Mouse (Mus musculus): ENCODE results near the gene Elk4. TPM values are rescaled to one million over a fixed set of nuclear protein-coding genes. Genes with fewer than 3 reads are reported as not detected.

Elk4 gene
- polyA plus RNA-seq, 1 experiment from 2014 or later: 12.0 TPM

- no peak for DNase-seq (ENCODE audit: low spot score)
- H3K4me1 ChIP-seq: no peaks in the 10 kb centered on the region
- H3K9me3 ChIP-seq: no peaks in the 10 kb centered on the region
- no peak overlapping the region for H3K27ac ChIP-seq (replicated peaks)
- H3K36me3 ChIP-seq (replicated peaks): peaks cover 91% of the 10 kb centered on the region
- whole genome bisulfite sequencing: 94% methylated on average over 9 of the region's 9 CpGs
- H3K4me3 ChIP-seq: no peak overlapping the region
- no peaks in the 10 kb centered on the region for H3K27me3 ChIP-seq (replicated peaks; ENCODE audit: low read depth, poor library complexity, severe bottlenecking)
Observed at GRCm38 (mm10) chr1:132028413-132028812, 21.0 kb downstream of the Elk4 start.

GRCm38 (mm10) chr1:132030574-132030973 is 23.2 kb downstream of the Elk4 start:
- WGBS: 73% methylated on average over 2 of the region's 2 CpGs
- no peak for DNase-seq (ENCODE audit: low spot score)
- Histone ChIP-seq H3K36me3 (replicated peaks) (peaks cover 88% of the 10 kb centered on the region), H3K27me3 (replicated peaks; ENCODE audit: low read depth, poor library complexity, severe bottlenecking) (no peaks in the 10 kb centered on the region), H3K4me1 (no peaks in the 10 kb centered on the region), H3K4me3 (no peak overlapping the region), H3K9me3 (no peaks in the 10 kb centered on the region), H3K27ac (replicated peaks) (no peak overlapping the region)

- Histone ChIP-seq H3K4me1 (no peaks in the 10 kb centered on the region), H3K9me3 (no peaks in the 10 kb centered on the region), H3K27me3 (replicated peaks; ENCODE audit: low read depth, poor library complexity, severe bottlenecking) (no peaks in the 10 kb centered on the region), H3K36me3 (replicated peaks) (peaks cover 75% of the 10 kb centered on the region), H3K4me3 (no peak overlapping the region), H3K27ac (replicated peaks) (no peak overlapping the region)
- WGBS: 91% methylated on average over 7 of the region's 7 CpGs
- DNase-seq (ENCODE audit: low spot score): no peak
Observed at GRCm38 (mm10) chr1:132032172-132032571, 24.8 kb downstream of the Elk4 start.

- 87% methylated on average over 3 of the region's 3 CpGs for WGBS
- Histone ChIP-seq H3K9me3 (no peaks in the 10 kb centered on the region), H3K27me3 (replicated peaks; ENCODE audit: low read depth, poor library complexity, severe bottlenecking) (no peaks in the 10 kb centered on the region), H3K36me3 (replicated peaks) (peaks cover 25% of the 10 kb centered on the region), H3K4me1 (no peaks in the 10 kb centered on the region), H3K4me3 (no peak overlapping the region), H3K27ac (replicated peaks) (no peak overlapping the region)
- no peak for DNase-seq (ENCODE audit: low spot score)
Observed at GRCm38 (mm10) chr1:132037746-132038145, 30.3 kb downstream of the Elk4 start.

DNA sequence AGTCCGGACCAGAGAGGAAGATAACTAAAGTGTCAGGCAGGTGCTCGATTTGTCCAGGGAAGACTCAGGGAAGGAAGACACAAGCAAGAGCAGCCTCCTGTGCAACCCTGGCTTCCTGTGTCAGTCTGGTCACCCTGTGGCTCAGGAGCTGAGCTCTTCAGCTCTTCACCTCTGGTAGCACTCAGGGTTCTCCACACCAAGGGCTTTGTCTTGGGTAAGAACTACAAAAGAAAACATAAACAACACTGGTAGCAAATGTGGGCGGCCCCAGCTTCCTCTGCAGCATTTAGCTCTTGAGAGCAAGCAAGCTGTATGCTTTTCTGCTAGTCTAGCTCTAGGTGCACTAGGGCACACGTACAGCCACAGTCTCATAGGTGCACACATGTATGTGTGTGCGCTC is 31.3 kb downstream of the Elk4 start:
- peaks cover 15% of the 10 kb centered on the region for H3K36me3 ChIP-seq (replicated peaks)
- no peaks in the 10 kb centered on the region for H3K27me3 ChIP-seq (replicated peaks; ENCODE audit: low read depth, poor library complexity, severe bottlenecking)
- no peaks in the 10 kb centered on the region for H3K4me1 ChIP-seq
- DNase-seq (ENCODE audit: low spot score): no peak
- 86% methylated on average over 5 of the region's 5 CpGs for WGBS
- H3K4me3 ChIP-seq: no peak overlapping the region
- H3K9me3 ChIP-seq: no peaks in the 10 kb centered on the region
- H3K27ac ChIP-seq (replicated peaks): no peak overlapping the region

DNA sequence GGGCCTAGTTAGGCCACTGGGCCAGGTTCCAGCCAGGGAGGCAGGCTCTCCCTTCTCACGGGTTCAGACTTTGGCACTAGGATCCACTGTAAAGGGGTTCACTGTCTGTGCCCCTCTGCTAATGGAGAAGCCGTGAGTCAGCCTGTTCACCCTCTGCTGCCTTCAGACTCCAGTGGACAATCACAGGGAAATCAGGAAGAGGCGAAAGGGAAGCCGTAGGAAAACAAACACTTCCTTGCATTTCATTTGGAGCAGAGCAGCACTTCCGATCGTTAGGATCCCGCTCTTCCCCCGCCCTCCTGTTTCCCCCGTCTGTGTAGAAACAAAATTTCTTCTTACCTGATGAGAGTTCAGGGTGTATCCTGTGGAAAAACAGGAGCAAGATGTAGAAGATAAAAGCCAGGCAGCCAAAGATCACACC is 32.8 kb downstream of the Elk4 start:
- no peak for DNase-seq (ENCODE audit: low spot score)
- no peaks in the 10 kb centered on the region for H3K27me3 ChIP-seq (replicated peaks; ENCODE audit: low read depth, poor library complexity, severe bottlenecking)
- H3K4me3 ChIP-seq: no peak overlapping the region
- H3K27ac ChIP-seq (replicated peaks): 0 out of 2 replicates have a peak overlapping the region, but pooled peaks have one; percentile 0
- H3K36me3 ChIP-seq (replicated peaks): peaks cover under 1% of the 10 kb centered on the region; the same call in 1 of the 2 replicates
- no peaks in the 10 kb centered on the region for H3K9me3 ChIP-seq
- H3K4me1 ChIP-seq: no peaks in the 10 kb centered on the region
- WGBS: 69% methylated on average over 9 of the region's 9 CpGs

DNA sequence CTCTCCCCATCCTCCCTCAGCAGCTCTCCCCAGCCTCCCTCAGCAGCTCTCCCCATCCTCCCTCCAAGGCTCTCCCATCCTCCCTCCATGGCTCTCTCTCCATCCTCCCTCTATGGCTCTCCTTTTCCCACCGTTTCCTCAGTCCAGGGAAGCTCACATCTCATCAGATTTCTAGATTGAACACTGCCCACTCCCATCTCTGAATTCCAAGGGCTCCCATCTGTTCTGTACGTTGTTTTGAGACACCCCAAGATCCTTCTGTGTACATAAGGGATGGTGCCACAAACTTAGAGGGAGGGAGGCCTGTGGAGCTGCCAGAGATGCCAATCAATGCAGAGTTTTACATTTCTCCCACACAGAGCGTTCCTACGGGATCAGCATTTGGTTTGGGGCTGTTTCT is 36.4 kb downstream of the Elk4 start:
- Histone ChIP-seq H3K36me3 (replicated peaks) (no peaks in the 10 kb centered on the region), H3K27ac (replicated peaks) (no peak overlapping the region), H3K4me3 (no peak overlapping the region), H3K9me3 (no peaks in the 10 kb centered on the region), H3K4me1 (no peaks in the 10 kb centered on the region), H3K27me3 (replicated peaks; ENCODE audit: low read depth, poor library complexity, severe bottlenecking) (no peaks in the 10 kb centered on the region)
- DNase-seq (ENCODE audit: low spot score): no peak
- WGBS: 72% methylated on average over 4 of the region's 4 CpGs

DNA sequence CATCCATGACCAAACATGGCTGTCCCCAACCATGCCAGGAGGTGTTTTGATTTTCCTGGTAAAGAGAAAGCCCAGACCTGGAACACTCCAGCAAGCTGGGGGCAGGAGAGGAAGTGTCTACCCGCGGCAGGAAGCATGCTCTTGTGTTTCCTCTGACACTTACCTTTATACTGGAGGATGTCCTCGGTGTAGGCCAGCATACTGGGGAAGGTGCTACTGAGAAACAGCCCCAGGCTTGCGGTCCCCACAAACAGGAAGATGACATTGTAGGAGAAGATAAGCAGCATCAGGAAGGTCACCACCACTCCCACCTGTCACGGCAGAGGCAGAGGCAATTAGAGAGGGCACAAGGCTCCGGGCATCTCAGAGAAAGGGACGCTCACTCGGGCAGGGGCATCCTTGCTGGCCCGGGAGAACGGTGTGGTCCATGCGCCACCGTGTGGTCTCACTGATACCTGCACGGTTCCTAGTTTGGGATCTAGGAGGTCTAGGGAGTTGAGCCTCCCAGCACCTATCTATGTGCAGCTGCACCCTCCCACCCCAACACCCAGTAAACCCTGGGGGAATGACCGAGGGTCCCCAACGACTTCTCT is 38.8 kb downstream of the Elk4 start:
- Histone ChIP-seq H3K27me3 (replicated peaks; ENCODE audit: low read depth, poor library complexity, severe bottlenecking) (no peaks in the 10 kb centered on the region), H3K4me1 (no peaks in the 10 kb centered on the region), H3K27ac (replicated peaks) (no peak overlapping the region), H3K9me3 (no peaks in the 10 kb centered on the region), H3K36me3 (replicated peaks) (no peaks in the 10 kb centered on the region), H3K4me3 (no peak overlapping the region)
- DNase-seq (ENCODE audit: low spot score): peak; percentile 71
- WGBS: 26% methylated on average over 15 of the region's 15 CpGs

- Histone ChIP-seq H3K9me3 (no peaks in the 10 kb centered on the region), H3K27me3 (replicated peaks; ENCODE audit: low read depth, poor library complexity, severe bottlenecking) (no peaks in the 10 kb centered on the region), H3K4me1 (no peaks in the 10 kb centered on the region), H3K27ac (replicated peaks) (no peak overlapping the region), H3K4me3 (no peak overlapping the region), H3K36me3 (replicated peaks) (no peaks in the 10 kb centered on the region)
- WGBS: 83% methylated on average over 3 of the region's 3 CpGs
- no peak for DNase-seq (ENCODE audit: low spot score)
Observed at GRCm38 (mm10) chr1:132051746-132052145, 44.3 kb downstream of the Elk4 start.

DNA sequence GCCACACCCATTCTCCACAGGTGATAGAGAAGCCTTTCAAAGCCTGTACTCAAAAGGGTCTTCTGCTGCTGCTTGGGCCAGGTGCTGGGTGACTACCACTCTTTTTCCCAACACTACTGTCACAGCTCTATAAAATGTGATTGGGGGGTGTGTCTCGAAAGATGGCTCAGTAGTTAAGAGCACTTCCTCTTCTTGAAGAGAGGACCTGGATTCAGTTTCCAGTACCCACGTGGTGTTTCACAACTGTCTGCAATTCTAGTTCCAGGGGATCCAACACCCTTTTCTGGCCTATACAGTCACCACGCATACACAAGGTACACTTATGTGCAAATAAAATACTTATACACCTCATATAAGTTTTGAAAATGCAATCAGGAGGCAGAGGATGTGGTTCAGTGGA is 47.0 kb downstream of the Elk4 start:
- Histone ChIP-seq H3K27ac (replicated peaks) (no peak overlapping the region), H3K27me3 (replicated peaks; ENCODE audit: low read depth, poor library complexity, severe bottlenecking) (no peaks in the 10 kb centered on the region), H3K4me1 (no peaks in the 10 kb centered on the region), H3K4me3 (no peak overlapping the region), H3K36me3 (replicated peaks) (no peaks in the 10 kb centered on the region), H3K9me3 (no peaks in the 10 kb centered on the region)
- WGBS: 85% methylated on average over 3 of the region's 3 CpGs
- no peak for DNase-seq (ENCODE audit: low spot score)

DNA sequence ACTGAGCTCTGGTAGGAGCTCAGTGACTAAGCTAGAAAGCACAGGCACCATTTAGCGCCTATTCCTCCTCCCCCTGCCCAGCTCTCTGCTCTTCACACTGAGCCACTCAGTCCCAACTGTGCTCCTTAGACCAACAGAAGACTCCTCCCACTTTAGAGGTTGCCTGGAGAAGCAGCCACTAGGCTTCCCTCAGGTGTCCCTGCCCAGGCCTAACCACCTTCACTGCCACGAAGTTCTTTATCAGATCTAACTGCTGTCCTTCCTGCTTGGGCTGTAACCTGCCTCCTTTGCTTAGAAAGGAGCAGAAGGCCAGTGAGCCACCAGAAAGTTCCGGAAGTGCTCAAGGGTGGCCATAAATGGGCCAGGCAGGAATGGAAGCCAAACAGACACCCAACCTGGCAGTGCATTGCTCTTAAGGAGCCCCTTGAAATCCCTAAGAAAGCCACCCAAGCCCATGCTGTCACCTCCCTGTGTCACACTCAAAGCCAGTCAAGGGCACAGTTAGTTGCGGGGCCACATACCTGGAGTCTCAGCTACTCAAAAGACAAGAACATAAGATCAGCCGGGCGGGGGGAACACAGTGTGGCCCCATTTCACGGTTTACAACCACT is 47.8 kb downstream of the Elk4 start:
- Histone ChIP-seq H3K9me3 (no peaks in the 10 kb centered on the region), H3K4me1 (no peaks in the 10 kb centered on the region), H3K27ac (replicated peaks) (no peak overlapping the region), H3K36me3 (replicated peaks) (no peaks in the 10 kb centered on the region), H3K27me3 (replicated peaks; ENCODE audit: low read depth, poor library complexity, severe bottlenecking) (no peaks in the 10 kb centered on the region), H3K4me3 (no peak overlapping the region)
- DNase-seq (ENCODE audit: low spot score): no peak
- 85% methylated on average over 7 of the region's 7 CpGs for WGBS

DNA sequence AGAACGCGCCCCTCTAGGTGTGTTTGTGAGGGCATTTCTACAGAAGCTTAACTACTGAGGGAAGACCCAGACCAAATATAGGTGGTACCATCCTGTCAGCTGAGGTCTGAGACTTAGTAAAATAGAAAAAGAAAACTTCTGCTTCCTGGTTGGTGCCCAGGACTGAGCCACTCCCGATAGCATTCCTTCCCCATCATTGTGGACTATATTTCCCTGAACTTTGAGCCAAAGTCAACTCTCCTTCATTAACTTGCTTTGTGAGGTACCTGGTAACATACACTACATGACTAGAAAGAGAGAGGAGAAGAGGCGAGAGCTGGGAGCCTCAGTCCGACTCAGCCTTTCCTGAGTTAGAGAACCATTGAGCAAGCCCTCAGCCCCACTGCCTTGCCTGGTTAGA is 51.2 kb downstream of the Elk4 start:
- Histone ChIP-seq H3K4me1 (no peaks in the 10 kb centered on the region), H3K27ac (replicated peaks) (no peak overlapping the region), H3K4me3 (no peak overlapping the region), H3K9me3 (no peaks in the 10 kb centered on the region), H3K36me3 (replicated peaks) (no peaks in the 10 kb centered on the region), H3K27me3 (replicated peaks; ENCODE audit: low read depth, poor library complexity, severe bottlenecking) (peaks cover 3% of the 10 kb centered on the region; the same call in 1 of the 2 replicates)
- WGBS: 92% methylated on average over 5 of the region's 5 CpGs
- no peak for DNase-seq (ENCODE audit: low spot score)

DNA sequence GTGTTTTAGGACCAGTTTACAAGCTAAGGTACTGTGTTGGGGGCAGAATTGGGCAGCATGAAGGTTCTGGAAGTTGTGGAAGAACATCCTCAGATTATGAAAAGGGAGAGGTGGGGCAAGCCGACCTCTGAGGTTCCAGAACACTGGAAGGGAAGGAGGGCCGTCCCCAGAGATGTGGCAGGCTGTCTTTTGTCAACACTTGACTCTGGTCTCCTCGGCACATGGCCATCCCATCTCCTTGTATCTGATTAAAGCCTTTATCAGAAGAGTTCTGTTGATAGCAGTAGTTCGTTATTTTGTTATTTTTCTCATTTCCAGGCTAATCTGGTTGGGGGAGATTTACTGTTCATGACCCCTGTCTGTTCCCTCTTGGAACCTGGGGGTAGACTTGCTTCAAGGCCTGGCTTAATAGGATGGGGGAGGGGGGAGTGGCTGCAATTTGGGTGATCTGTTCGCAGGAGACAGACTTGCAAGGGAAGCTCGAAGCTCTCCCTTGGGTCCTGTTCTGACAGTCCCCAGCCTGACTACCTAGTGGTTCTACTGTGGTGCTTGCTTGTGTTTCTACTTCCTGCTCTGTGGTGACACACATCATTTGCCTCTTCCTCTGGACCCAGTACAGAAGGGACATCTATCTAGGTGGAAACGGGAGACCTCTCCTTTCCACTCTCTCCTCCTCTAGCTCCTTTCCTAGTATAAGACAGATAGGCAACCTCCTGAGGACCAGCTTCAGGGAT is 52.8 kb downstream of the Elk4 start:
- 65% methylated on average over 7 of the region's 7 CpGs for WGBS
- DNase-seq (ENCODE audit: low spot score): no peak
- Histone ChIP-seq H3K4me3 (no peak overlapping the region), H3K27ac (replicated peaks) (no peak overlapping the region), H3K4me1 (no peaks in the 10 kb centered on the region), H3K36me3 (replicated peaks) (no peaks in the 10 kb centered on the region), H3K9me3 (no peaks in the 10 kb centered on the region), H3K27me3 (replicated peaks; ENCODE audit: low read depth, poor library complexity, severe bottlenecking) (peaks cover 19% of the 10 kb centered on the region)

Data from embryonic facial prominence, embryonic 10.5 days (tissue).